ENCODE assay signal across 13 mouse cellular contexts in genomic region chr8:31714077-31714458, GRCm38 (mm10).
"Had no signal": no experiment of that assay in that cellular context is flagged by ENCODE, and none has a peak within 500 bp of the region (broad histone marks: within the 10 kb centered on the region; RNA-seq: fewer than 3 reads in every experiment).

No protein-coding gene starts in this region.

- H3K4me2 ChIP-seq: liver, embryonic 11.5 days; midbrain, embryonic 11.5 days had no signal

- H3K36me3 ChIP-seq: limb, embryonic 10.5 days had no signal

- ATAC-seq: midbrain, embryonic 16.5 days had no signal

- H3K27me3 ChIP-seq: megakaryocyte, embryonic 14.5 days had no signal

- DNase-seq: kidney, adult 9 months; thymus, adult 18-20 months; thymus, postnatal 14 days had no signal

- H3K9me3 ChIP-seq: limb, embryonic 10.5 days had no signal

- H3K9ac ChIP-seq: lung, embryonic 14.5 days had no signal

- H3K4me3 ChIP-seq: limb, embryonic 10.5 days; megakaryocyte, embryonic 14.5 days had no signal

- H3K4me1 ChIP-seq: limb, embryonic 10.5 days; megakaryocyte, embryonic 14.5 days had no signal

- H3K27ac ChIP-seq: kidney, postnatal 0 days; left cerebral cortex, adult 2 months; limb, embryonic 10.5 days; macrophage; stomach, postnatal 0 days had no signal
